Mouse (Mus musculus) MEL (cell line): Measurements from ENCODE around the gene Gm17324. TPM values are rescaled to one million over a fixed set of nuclear protein-coding genes. Genes with fewer than 3 reads are reported as not detected.

Experiments used
- DNase-seq: peaks from one replicate; pipeline ENCODE4 v3.0.0; 2011; ENCODE audit warnings: low read depth, low spot score
- H3K27ac ChIP-seq: 2 replicates; pipeline ENCODE4 v1.5.1; 2012; ENCODE audit warnings: low read depth, mild to moderate bottlenecking, control low read depth, low read length, moderate library complexity; ENCODE audit not compliant: control insufficient read depth
- H3K27me3 ChIP-seq, 2 experiments: fragments of 150-350 bp in 1 of 2; sonication (generic) in 1 of 2; 2 replicates each; pipeline ENCODE4 v1.6.1; 2012; ENCODE audit warnings: low read length in 2 of 2, mild to moderate bottlenecking in 2 of 2, improper control_type of control experiment in 1 of 2, moderate library complexity in 1 of 2; ENCODE audit not compliant: insufficient read depth in 2 of 2, control insufficient read depth in 1 of 2
- H3K36me3 ChIP-seq, 2 experiments: 2 replicates each; pipeline ENCODE4 v1.6.1; 2012 to 2014; ENCODE audit warnings: low read length in 2 of 2, improper control_type of control experiment in 1 of 2, inconsistent platforms in 1 of 2, mild to moderate bottlenecking in 1 of 2; ENCODE audit not compliant: insufficient read depth in 2 of 2, control insufficient read depth in 1 of 2
- H3K4me1 ChIP-seq, 2 experiments: fragments of 150-350 bp in 1 of 2; sonication (generic) in 1 of 2; 2 replicates each; pipeline ENCODE4 v1.6.1; 2012; ENCODE audit warnings: low read length in 2 of 2, improper control_type of control experiment in 1 of 2, mild to moderate bottlenecking in 1 of 2; ENCODE audit not compliant: insufficient read depth in 2 of 2, control insufficient read depth in 1 of 2
- H3K4me3 ChIP-seq, 2 experiments: fragments of 150-350 bp in 1 of 2; sonication (generic) in 1 of 2; 2 replicates each; pipeline ENCODE4 v1.5.1; 2012; ENCODE audit warnings: low read depth in 2 of 2, low read length in 2 of 2, mild to moderate bottlenecking in 2 of 2, moderate library complexity in 2 of 2, control low read depth in 1 of 2, improper control_type of control experiment in 1 of 2; ENCODE audit not compliant: control insufficient read depth in 1 of 2, insufficient read depth in 1 of 2
- H3K79me2 ChIP-seq: 2 replicates; pipeline ENCODE4 v1.6.1; 2012; ENCODE audit warnings: mild to moderate bottlenecking, low read length, moderate library complexity; ENCODE audit not compliant: control insufficient read depth, poor library complexity, insufficient read depth
- H3K9ac ChIP-seq: 2 replicates; pipeline ENCODE4 v1.6.1; 2012; ENCODE audit warnings: low read depth, mild to moderate bottlenecking, control low read depth, low read length, moderate library complexity; ENCODE audit not compliant: control insufficient read depth, poor library complexity, severe bottlenecking
- H3K9me3 ChIP-seq: fragments of 150-350 bp; sonication (generic); replicated peaks from 2 replicates; pipeline ENCODE4 v1.6.1; 2012; ENCODE audit warnings: mild to moderate bottlenecking, low read length, improper control_type of control experiment, moderate library complexity; ENCODE audit not compliant: insufficient read depth
- CTCF ChIP-seq, 3 experiments: IDR thresholded peaks in 2 of 3; conservative IDR thresholded peaks in 1 of 3; 2 replicates each; pipeline ENCODE4 v1.5.1; 2011 to 2012; ENCODE audit warnings: low read length in 3 of 3, low read depth in 2 of 3, mild to moderate bottlenecking in 2 of 3, improper control_type of control experiment in 1 of 3, inconsistent platforms in 1 of 3, mixed read lengths in 1 of 3, moderate library complexity in 1 of 3; ENCODE audit not compliant: control insufficient read depth in 1 of 3, insufficient read depth in 1 of 3, poor library complexity in 1 of 3, severe bottlenecking in 1 of 3
- EP300 ChIP-seq, 2 experiments: IDR thresholded peaks; 2 replicates each; pipeline ENCODE4 v1.6.1; 2011; ENCODE audit warnings: improper control_type of control experiment in 2 of 2, low read length in 2 of 2, low read depth in 1 of 2, mild to moderate bottlenecking in 1 of 2
- GABPA ChIP-seq: IDR thresholded peaks from 2 replicates; pipeline ENCODE4 v1.6.1; 2012; ENCODE audit warnings: low read depth, mild to moderate bottlenecking, inconsistent platforms, low read length, improper control_type of control experiment, moderate library complexity
- GATA1 ChIP-seq: IDR thresholded peaks from 2 replicates; pipeline ENCODE4 v1.6.1; 2011; ENCODE audit warnings: low read depth, low read length, improper control_type of control experiment
- JUND ChIP-seq: IDR thresholded peaks from 2 replicates; pipeline ENCODE4 v1.6.1; 2011; ENCODE audit warnings: low read depth, mild to moderate bottlenecking, improper control_type of control experiment, low read length
- MXI1 ChIP-seq: IDR thresholded peaks from 2 replicates; pipeline ENCODE4 v1.6.1; 2011; ENCODE audit warnings: mild to moderate bottlenecking, low read depth, low read length, improper control_type of control experiment
- POLR2A ChIP-seq, 2 experiments: IDR thresholded peaks; 2 replicates each; pipeline ENCODE4 v1.6.1; 2011 to 2012; ENCODE audit warnings: low read length in 2 of 2, mild to moderate bottlenecking in 2 of 2, control low read depth in 1 of 2, improper control_type of control experiment in 1 of 2, low read depth in 1 of 2, moderate library complexity in 1 of 2; ENCODE audit not compliant: control insufficient read depth in 1 of 2, insufficient read depth in 1 of 2, poor library complexity in 1 of 2
- POLR2AphosphoS2 ChIP-seq: IDR thresholded peaks from 2 replicates; pipeline ENCODE4 v1.6.1; 2011; ENCODE audit warnings: low read length, improper control_type of control experiment
- TBP ChIP-seq: IDR thresholded peaks from 2 replicates; pipeline ENCODE4 v1.8.0; 2011; ENCODE audit warnings: low read depth, low read length, improper control_type of control experiment
- USF2 ChIP-seq, 2 experiments: IDR thresholded peaks; 2 replicates each; pipeline ENCODE4 v1.6.1; 2011 to 2012; ENCODE audit warnings: improper control_type of control experiment in 2 of 2, low read length in 2 of 2, borderline replicate concordance in 1 of 2, inconsistent platforms in 1 of 2, low read depth in 1 of 2, mild to moderate bottlenecking in 1 of 2; ENCODE audit not compliant: insufficient read depth in 1 of 2
- ZC3H11A ChIP-seq: IDR thresholded peaks from 2 replicates; pipeline ENCODE4 v1.6.1; 2012; ENCODE audit warnings: low read depth, mild to moderate bottlenecking, inconsistent platforms, low read length, improper control_type of control experiment
- ZKSCAN1 ChIP-seq: IDR thresholded peaks from 2 replicates; pipeline ENCODE4 v1.6.1; 2012; ENCODE audit warnings: low read depth, mild to moderate bottlenecking, inconsistent platforms, low read length, improper control_type of control experiment, moderate library complexity
- ZMIZ1 ChIP-seq: IDR thresholded peaks from 2 replicates; pipeline ENCODE4 v1.6.1; 2012; ENCODE audit warnings: low read depth, mild to moderate bottlenecking, inconsistent platforms, low read length, improper control_type of control experiment, moderate library complexity
- polyA plus RNA-seq, 2 experiments: library from polyadenylated mRNA; stranded (reverse) in 1 of 2; unstranded in 1 of 2; fragments of >175 nt in 1 of 2; fragments of >200 nt in 1 of 2; gene quantifications; 2 replicates each; pipeline versions ENCODE4 v1.2.1 to v1.2.4; 2012; ENCODE audit warnings: low replicate concordance in 2 of 2, low read depth in 1 of 2; ENCODE audit not compliant: insufficient read length in 2 of 2, insufficient read depth in 1 of 2, missing spikeins in 1 of 2
- total RNA-seq: library from RNA; depleted of rRNA; stranded (reverse); fragments of 300-350 nt; gene quantifications from 2 replicates; pipeline ENCODE4 v1.2.3, GENCODE M21; 2012

Gene Gm17324
- total and polyA plus RNA-seq, 3 experiments, result 0.36 to 1.8 TPM; not detected in 1

- Histone ChIP-seq H3K4me3 (no peak overlapping the region), H3K27me3 (no peaks in the 10 kb centered on the region), H3K9ac (no peak overlapping the region), H3K27ac (no peak overlapping the region), H3K36me3 (peaks cover 9 to 12% of the 10 kb centered on the region in 2 experiments), H3K79me2 (peaks cover 14% of the 10 kb centered on the region), H3K9me3 (no peaks in the 10 kb centered on the region), H3K4me1 (no peaks in the 10 kb centered on the region)
- DNase-seq, result peak; percentile 62
- no peak for TF ChIP-seq CTCF (IDR thresholded peaks at IDR 0.05 in 2 of 3, conservative IDR thresholded peaks at IDR 0.05 in 1 of 3; ENCODE audit: control insufficient read depth in 1 of 3, insufficient read depth in 1 of 3, low read depth in 2 of 3, low read length in 3 of 3, poor library complexity in 1 of 3, severe bottlenecking in 1 of 3)
- TF ChIP-seq JUND, result no peak
- no peak for TF ChIP-seq EP300 (IDR thresholded peaks at IDR 0.05; ENCODE audit: low read depth in 1 of 2, low read length in 2 of 2)
- TF ChIP-seq TBP, result no peak
- TF ChIP-seq GATA1, result no peak
- TF ChIP-seq GABPA, result no peak
- TF ChIP-seq ZC3H11A, result no peak
- no peak for TF ChIP-seq MXI1
- no peak; a peak in 1 of 4 replicates for TF ChIP-seq POLR2A (IDR thresholded peaks at IDR 0.05; ENCODE audit: control insufficient read depth in 1 of 2, insufficient read depth in 1 of 2, low read depth in 1 of 2, low read length in 2 of 2, poor library complexity in 1 of 2)
- TF ChIP-seq USF2 (IDR thresholded peaks at IDR 0.05; ENCODE audit: borderline replicate concordance in 1 of 2, insufficient read depth in 1 of 2, low read depth in 1 of 2, low read length in 2 of 2), result no peak
These were observed 26.3 kb upstream of the Gm17324 start for GRCm38 (mm10) chr9:78474771-78475382.

GRCm38 (mm10) chr9:78474270-78474669, 25.7 kb upstream of the Gm17324 start:
- Histone ChIP-seq H3K9me3 (no peaks in the 10 kb centered on the region), H3K4me3 (no peak overlapping the region), H3K27ac (no peak overlapping the region), H3K27me3 (no peaks in the 10 kb centered on the region), H3K36me3 (peaks cover 7 to 12% of the 10 kb centered on the region in 2 experiments), H3K4me1 (no peaks in the 10 kb centered on the region), H3K79me2 (peaks cover 10% of the 10 kb centered on the region), H3K9ac (no peak overlapping the region)
- peak; percentile 50 for DNase-seq
- TF ChIP-seq ZMIZ1 (peak; percentile 32; the same call in 1 of the 2 replicates), POLR2A (IDR thresholded peaks at IDR 0.05; ENCODE audit: control insufficient read depth in 1 of 2, insufficient read depth in 1 of 2, low read depth in 1 of 2, low read length in 2 of 2, poor library complexity in 1 of 2) (peak in 1 of 2 experiments; percentile 11; a peak in 1 of 4 replicates), ZKSCAN1 (no peak)

- Histone ChIP-seq H3K27me3 (no peaks in the 10 kb centered on the region), H3K79me2 (peaks cover 4% of the 10 kb centered on the region), H3K27ac (no peak overlapping the region), H3K36me3 (peaks cover 7 to 10% of the 10 kb centered on the region in 2 experiments), H3K9ac (no peak overlapping the region), H3K4me3 (no peak overlapping the region), H3K4me1 (no peaks in the 10 kb centered on the region), H3K9me3 (no peaks in the 10 kb centered on the region)
- TF ChIP-seq CTCF (IDR thresholded peaks at IDR 0.05 in 2 of 3, conservative IDR thresholded peaks at IDR 0.05 in 1 of 3; ENCODE audit: control insufficient read depth in 1 of 3, insufficient read depth in 1 of 3, low read depth in 2 of 3, low read length in 3 of 3, poor library complexity in 1 of 3, severe bottlenecking in 1 of 3) (no peak), POLR2AphosphoS2 (peak; percentile 26; the same call in 1 of the 2 replicates)
- no peak for DNase-seq
These were observed 25.0 kb upstream of the Gm17324 start for GRCm38 (mm10) chr9:78473588-78473987.
